Mouse (Mus musculus) CD4-positive helper T cell, adult 2 months (primary cell): ENCODE data around the gene Arl15.

Experiments
- DNase-seq: peaks from one replicate; pipeline ENCODE4 v3.0.0-alpha.2; 2012; ENCODE audit warnings: low read depth, missing footprints, low spot score

Arl15 gene

GRCm38 (mm10) chr13:113869212-113870205, 75.2 kb downstream of the Arl15 start:
- DNase-seq, result peak; percentile 74

- peak; percentile 88 for DNase-seq
Observed at GRCm38 (mm10) chr13:113870403-113870802, 76.1 kb downstream of the Arl15 start.

GRCm38 (mm10) chr13:113871853-113872252, 77.5 kb downstream of the Arl15 start:
- DNase-seq, result no peak

GRCm38 (mm10) chr13:113875724-113876123, 81.4 kb downstream of the Arl15 start:
- DNase-seq, result no peak

- peak; percentile 57 for DNase-seq
Observed at GRCm38 (mm10) chr13:113877420-113877819, 83.1 kb downstream of the Arl15 start.

GRCm38 (mm10) chr13:113878571-113878970, 84.3 kb downstream of the Arl15 start:
- DNase-seq, result no peak

GRCm38 (mm10) chr13:113879651-113880327, 85.5 kb downstream of the Arl15 start:
- DNase-seq, result no peak

- no peak for DNase-seq
Observed at GRCm38 (mm10) chr13:113880564-113881171, 86.4 kb downstream of the Arl15 start.

- DNase-seq, result no peak
Observed at GRCm38 (mm10) chr13:113882959-113883358, 88.7 kb downstream of the Arl15 start.

- no peak for DNase-seq
Observed at GRCm38 (mm10) chr13:113887090-113887489, 92.8 kb downstream of the Arl15 start.

- DNase-seq, result no peak
Observed at GRCm38 (mm10) chr13:113888126-113888525, 93.8 kb downstream of the Arl15 start.

GRCm38 (mm10) chr13:113888704-113889103, 94.4 kb downstream of the Arl15 start:
- no peak for DNase-seq

- no peak for DNase-seq
Observed at GRCm38 (mm10) chr13:113889140-113890055, 95.1 kb downstream of the Arl15 start.

GRCm38 (mm10) chr13:113896684-113897083, 102.4 kb downstream of the Arl15 start:
- DNase-seq, result no peak

GRCm38 (mm10) chr13:113897498-113897897, 103.2 kb downstream of the Arl15 start:
- no peak for DNase-seq

- DNase-seq, result no peak
Observed at GRCm38 (mm10) chr13:113897951-113898350, 103.6 kb downstream of the Arl15 start.

- no peak for DNase-seq
Observed at GRCm38 (mm10) chr13:113901001-113901545, 106.8 kb downstream of the Arl15 start.

- DNase-seq, result no peak
Observed at GRCm38 (mm10) chr13:113903255-113903654, 109.0 kb downstream of the Arl15 start.

- no peak for DNase-seq
Observed at GRCm38 (mm10) chr13:113911986-113912519, 117.7 kb downstream of the Arl15 start.

- no peak for DNase-seq
Observed at GRCm38 (mm10) chr13:113914551-113914971, 120.3 kb downstream of the Arl15 start.
